Mouse (Mus musculus) forelimb bud, embryonic 11.5 days (tissue): ENCODE measurements around the gene Tdrd12.
"Not testable (repeated sequence)": the region's sequence is repeated elsewhere in the genome, so short reads cannot be mapped to it uniquely, and the experiment has no call there.

Experiments
- DNase-seq: peaks from one replicate; pipeline ENCODE4 v3.0.0-alpha.2; 2012; ENCODE audit warnings: low read depth, low spot score

Gene Tdrd12

DNA sequence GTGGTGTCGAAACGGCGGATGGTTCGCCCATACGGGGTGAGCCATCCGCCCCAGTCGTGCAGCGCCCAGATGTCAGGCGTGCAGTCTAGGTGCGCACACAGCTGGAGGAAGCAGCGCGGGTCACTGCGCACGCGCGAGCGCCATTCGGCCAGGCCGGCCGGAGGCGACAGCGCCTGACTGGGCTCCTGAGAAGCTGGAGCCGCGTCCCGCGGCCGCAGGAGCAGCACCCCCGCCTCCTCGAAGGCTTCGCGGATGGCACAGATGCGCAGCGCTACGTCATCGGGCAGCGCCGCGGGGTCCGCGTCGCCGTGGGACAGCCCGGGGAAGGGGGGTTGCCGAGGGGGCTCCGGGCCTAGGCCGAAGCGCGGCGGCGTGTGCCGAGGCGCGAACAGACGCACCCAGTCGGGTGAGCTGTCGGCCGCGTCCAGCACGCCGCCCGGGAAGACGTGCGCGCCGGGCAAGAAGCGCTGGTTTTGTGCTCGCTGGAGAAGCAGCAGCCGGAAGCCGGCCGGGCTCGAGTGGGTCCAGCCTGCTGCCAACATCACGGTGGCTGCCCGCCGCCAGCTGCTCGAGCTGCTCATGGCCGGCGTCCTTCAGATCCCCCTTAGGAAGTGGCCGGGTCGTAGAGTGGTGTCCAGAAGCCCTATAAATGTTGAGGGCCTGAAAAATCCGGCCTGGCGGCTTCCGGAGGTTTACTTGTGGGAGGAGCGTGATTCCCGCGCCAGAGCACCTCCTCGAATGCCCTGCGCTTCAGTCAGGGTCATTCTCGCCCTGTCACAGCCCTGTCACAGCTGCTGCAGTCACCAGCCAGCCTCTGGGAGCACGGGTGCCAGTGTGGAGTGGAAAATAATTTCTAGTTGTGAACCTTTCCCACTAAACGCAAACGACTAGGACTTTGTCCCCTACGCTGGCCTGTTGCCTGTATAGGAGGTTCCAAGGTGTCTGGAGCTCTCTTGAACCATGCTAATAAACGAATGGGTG lies 18.0 kb upstream of the Tdrd12 start:
- peak; percentile 95 for DNase-seq

DNA sequence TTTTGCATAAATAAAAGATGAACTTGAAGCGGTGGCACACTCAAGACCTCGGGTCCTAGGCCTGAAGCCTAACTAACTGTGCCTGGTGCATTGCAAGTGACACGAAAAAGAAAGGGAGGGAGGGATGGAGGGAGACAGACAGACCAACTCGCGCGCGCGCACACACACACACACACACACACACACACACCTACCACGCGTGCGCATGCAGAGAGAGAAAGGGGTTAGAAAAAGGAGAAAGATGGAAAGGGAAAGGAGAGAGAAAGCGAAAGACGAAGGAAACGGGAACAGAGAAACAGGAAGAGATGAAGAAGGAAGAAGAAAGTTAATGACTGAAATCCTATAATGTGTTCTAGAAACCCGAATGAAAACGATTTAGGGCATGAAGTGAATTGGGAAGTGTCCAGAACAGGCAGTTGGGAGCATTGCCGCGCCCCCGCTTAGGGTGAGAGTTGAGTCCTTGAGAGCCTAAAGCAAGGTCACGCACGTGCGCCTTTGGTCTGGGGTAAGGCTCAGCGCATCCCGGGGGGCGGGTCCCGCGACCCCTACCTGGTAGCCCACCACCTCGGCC lies 17.1 kb upstream of the Tdrd12 start:
- no peak for DNase-seq

DNA sequence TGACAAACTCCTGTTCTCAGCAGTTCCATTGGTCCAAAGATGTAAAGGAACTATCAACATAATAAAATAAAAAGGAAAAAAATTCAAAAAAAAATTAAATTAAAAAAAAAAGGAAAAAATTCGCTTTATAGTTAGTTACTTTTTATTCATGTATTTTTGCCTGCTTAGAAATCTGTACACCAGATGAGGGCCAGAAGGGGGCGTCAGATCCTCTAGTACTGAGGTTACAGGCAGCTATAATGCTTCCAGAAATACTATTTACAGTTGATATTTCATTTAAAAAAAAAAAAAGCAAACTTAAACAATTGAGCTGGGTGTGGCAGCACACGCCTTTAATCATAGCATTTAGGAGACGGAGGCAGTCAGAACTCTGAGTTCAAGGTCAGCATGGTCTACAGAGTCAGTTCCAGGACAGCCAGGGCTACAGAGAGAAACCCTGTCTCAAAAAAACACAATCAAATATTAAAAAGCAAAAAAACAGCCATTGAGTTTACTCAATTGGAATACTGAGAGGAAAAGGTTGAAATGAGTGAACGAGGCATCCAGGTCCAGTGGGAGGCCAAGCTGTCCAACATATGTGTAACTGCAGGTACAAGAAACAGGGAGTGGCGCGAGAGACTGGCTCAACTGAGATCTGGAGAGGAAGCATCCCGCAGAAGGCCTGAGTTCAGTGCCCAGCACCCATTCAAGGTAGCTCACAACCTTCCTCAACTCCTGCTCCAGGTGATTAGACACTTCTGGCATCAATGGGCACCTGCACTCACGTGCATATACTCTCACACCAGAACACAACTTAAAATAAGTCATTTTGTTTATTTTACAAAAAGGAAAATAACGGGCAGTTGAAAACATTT lies 16.4 kb upstream of the Tdrd12 start:
- DNase-seq: no peak

DNA sequence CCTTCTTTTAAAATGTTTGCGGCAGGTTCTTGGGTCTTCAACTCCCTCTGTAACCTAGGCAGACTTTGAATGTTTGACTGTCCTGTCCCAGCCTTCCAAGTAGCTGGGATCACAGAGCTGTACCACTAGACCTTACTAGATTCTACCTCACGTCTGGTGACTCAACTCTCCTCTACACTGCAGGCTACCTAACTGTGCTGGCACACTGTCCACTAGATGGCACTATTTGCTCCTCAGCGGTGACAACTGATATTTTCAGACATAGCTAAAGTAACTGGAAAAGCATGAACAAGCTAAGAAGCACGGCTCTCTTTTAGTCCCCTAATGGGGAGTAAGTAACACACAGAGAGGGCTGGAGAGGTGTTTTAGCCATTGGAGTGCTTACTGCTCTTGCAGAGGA lies 8.3 kb upstream of the Tdrd12 start:
- peak; percentile 77 for DNase-seq

DNA sequence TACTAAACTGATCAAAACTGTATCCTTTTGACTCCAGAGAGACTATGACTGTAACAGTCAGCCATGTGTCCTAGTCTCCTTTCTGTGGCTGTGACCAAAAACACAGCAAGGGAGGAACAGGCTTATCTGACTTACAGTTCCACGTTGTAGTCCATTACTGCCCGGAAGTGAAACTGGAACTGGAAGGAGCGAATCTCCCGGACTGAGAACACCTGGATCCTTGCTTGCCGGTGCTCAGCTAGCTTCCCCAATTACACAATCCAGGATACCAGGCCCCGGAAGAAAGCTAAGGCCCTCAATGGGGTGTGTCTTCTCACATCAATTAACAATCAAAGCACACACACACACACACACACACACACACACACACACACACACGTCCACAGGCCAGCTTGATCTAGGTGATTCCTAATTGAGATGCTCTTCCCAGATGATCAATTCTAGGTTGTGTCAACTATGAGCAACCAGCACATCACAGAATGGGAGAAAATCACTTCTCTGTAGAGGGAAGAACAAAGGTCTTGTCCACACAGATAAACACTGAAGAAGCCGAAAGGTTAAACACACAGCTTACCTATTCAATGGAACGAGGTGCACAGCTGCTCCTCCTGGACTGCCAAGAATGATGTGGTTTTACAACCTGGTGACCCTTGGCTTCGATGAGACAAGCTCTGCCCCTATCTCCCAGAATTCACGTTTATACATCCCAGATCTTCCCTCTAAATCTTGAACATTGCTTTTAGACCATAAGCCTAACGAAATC lies 1.6 kb downstream of the Tdrd12 start:
- no peak for DNase-seq

DNA sequence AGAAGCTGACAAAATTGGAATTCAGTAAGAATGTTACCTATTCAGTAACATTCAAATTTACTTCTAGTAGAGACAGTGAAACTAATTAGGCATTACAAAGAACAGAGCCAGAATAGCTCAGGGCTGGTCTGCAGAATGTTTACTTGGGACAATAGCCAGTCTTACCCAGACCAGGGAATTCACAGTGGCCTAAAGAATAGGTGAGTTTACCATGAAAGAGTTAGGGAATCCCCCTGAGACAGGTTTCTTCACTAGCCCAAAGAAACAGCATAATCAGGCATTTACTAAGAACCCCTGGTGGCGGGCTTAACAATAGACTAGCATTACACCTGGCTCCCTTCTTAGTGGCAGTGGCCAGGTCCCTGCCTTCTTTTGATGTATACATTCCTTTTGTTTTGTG lies 7.0 kb downstream of the Tdrd12 start:
- not testable (repeated sequence) for DNase-seq

DNA sequence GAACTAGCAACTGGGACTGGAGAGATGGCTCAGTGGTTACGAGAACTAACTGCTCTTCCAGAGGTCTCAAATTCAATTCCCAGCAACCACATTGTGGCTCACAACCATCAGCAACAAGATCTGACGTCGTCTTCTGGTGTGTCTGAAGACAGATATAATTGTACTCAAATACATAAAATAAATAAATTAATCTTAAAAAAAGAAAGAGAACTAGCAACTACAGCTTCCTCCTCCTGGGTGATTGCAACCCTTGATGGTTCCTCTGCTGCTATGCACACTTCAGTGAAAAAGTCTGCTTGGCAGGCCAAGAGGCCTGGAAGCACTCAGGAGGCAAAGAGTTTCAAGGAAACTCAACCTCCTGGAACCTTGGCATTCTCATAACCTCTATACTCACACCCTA lies 7.5 kb downstream of the Tdrd12 start:
- no peak for DNase-seq

DNA sequence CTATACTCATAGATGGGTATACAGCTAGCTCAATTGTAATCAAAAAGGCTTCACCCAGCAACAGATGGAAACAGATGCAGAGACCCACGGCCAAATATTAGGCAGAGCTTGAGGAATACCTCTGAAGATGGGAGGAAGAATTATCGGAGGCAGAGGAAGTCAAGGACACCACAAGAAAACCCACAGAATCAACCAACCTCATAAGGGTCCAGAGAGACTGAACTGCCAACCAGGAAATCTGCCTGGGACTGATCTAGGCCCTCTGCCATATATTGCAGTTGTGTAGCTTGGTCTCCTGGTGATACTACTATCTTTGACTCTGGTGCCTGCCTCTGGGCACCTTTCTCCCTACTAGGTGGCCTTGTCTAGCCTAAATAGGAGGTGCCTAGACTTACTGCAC lies 10.8 kb downstream of the Tdrd12 start:
- DNase-seq: no peak

DNA sequence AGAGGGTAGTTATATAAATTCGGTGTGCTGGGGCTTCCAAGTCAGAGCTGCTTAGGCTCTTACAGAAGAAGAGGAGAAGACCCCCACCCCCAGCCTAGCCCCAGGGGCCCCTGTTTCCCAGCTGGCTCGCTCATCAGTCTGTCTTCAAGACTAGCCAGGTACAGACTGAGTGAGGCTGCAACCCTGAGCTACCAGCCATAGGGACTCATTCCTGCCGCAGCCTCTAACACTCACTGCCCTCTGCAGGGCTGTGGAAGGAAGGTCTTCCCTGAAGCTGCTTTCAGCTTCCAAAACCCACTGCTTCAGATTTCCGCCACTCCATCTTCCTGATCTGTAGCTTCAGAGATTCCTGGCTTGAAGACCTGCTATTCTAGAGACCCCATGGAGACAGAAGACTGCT lies 35.5 kb downstream of the Tdrd12 start:
- peak; percentile 20 for DNase-seq

DNA sequence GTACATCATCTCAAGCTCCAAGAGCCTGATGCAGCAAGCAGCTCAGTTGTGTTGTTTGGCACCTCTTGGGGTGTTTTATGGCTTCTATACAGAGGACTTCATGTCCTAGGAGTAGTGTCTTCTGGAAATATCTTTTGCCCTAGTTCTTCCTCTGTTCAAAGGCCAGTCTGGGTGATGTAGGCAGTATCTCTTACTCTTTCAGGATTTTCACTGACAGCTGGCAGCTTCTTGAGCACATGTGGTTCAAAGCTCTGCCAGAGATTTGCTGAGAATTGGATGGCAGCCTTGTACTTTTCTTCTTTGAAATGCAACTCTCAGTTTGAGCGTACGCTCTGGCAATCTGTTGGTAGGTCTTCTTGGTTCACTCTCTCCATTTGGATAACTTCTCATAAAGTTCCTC lies 40.0 kb downstream of the Tdrd12 start:
- no peak for DNase-seq

DNA sequence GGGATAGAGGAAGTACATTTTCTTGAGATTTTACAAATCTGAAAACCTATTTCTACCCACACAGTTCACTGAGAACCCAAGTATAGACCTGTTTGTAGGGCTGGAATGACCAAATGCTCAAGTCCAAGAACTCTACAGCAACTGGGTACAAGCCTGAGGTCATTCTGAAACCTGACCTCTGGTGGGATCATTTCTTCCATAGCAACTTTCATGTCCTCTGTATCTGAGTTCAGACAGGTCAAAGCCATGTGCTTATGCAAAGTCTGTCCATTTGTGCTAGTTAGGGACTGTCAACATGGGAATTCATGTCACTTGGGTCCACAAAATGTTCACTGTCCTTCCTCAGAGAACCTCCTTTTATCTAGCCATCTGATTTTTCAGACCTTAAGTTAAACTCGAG lies 46.5 kb downstream of the Tdrd12 start:
- DNase-seq: no peak

DNA sequence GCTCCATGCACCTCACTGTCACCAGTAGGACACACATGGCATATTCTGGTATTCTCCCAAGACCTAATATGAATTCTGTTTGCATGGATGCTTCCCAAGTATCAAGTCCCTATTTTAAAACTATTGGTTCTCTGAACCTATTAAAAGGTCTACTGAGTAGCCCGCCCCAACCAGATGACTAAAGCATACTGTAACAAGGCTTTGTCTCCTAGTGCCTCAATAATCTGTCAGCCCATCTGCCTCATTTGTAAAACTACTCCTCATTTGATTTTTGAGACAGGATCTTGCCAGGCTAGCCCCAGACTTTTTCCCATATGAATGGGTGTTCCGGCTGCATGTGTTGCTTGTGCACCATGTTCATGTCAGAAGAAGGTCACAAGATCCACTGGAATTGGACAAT lies 47.4 kb downstream of the Tdrd12 start:
- DNase-seq: no peak

DNA sequence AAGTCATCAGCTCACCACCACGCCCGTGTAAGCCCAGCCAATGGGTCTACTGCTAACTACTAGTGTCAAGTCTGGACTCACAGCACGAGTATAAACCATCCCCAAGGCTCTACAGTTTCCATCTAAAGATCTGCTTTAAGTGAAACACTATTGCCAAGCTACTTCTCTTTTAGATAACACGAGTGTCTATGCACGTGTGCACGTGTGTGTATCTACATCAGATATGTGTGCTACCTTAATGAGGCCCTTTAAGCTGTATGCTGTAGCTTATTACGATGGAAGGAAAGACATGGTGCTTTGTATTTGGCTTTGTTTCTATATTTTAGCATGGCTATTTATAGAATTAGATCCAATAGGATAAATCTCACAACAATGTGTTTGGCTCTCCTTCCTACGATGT lies 51.0 kb downstream of the Tdrd12 start:
- DNase-seq: no peak

DNA sequence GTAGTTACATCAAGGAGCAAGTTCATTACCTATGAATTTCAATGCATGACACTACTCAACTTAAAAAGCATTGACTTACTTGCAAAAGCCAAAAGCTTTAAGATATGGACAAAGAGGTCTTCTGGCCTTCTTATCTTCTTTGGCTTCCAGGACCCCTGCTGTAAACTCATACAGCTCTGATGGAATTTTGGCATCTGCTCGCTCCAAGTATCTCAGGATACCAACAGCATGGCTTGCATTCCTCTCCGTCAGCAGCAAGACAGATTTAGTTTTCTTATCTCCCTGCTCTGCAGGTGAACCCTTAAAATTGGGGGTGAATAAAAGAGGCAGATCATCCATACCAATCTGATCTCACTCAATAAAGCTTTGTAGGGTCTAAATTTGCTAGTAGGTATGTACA lies 52.4 kb downstream of the Tdrd12 start:
- no peak for DNase-seq

DNA sequence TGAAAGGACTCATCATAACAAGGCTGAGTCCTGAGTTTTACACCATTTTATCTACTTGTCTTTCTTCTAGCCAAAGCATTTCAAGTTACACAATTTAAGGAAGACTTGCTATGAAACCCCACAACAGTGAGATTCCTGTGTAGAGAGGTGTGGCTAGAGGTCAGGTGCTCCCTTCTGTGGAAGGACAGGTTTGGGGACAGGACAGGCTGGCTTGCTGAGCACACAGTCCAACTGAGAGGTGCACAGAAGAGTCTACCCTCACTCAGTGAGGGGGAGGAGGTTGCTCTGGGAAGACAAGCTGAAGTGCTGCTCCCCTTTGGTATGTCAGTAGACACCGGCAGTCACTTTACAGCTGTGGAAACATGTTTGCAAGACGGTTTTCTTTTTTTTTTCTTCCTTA lies 61.1 kb downstream of the Tdrd12 start:
- DNase-seq: no peak

DNA sequence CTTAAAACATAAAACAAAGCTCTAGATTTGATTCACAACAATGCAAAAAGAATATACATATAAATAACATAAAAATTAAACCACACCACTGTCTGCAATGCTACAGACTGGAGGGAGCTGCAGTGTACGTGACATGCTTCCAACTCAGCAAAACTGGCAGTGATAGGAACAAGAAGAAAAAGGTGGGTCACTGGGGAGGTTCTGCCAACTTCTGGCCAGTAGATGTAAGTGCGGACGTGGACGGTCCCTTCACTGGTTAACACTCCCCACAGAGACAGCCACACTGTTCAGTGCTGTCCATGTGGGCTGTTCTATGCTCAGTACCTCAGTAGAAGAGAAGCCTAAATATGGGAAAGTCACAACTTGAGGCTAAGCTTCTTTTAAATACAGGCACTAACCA lies 66.8 kb downstream of the Tdrd12 start:
- no peak for DNase-seq

DNA sequence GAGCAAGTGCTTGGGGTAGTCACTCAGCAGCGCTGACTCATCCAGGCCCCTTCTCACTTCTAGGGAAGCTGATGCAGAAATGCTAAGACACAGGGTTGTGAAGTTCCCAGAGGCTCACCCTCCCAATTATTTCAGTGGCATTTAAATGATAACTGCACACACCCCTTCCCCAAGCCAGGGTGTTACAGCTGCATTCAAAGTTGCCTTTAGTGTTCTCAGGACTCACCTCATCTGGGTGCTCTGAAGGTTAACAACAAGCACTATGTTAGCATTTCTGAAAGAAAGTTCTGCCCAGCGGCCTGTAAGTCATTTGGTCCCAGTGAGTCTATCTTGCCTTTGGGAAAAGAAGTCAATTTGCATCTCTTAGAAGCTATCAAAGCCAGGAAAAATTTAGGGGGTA lies 69.7 kb downstream of the Tdrd12 start:
- DNase-seq: no peak

DNA sequence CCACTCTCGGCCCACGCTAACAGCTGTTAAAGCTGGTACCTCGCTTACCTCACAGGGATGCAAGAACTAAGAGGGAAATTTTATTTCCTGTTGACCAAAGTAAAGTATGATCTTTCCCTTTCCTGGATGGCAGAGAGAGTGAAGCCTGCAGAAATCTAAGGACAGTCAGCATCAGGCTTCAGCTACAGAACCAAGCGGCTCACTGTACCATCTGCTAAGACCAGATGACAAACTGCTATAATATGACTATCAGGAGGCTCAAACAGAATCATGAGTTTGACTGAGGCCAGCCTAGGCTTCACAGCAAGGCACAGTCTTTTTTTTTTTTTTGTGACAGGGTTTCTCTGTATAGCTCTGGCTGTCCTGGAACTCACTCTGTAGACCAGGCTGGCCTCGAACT lies 72.5 kb downstream of the Tdrd12 start:
- DNase-seq: no peak

DNA sequence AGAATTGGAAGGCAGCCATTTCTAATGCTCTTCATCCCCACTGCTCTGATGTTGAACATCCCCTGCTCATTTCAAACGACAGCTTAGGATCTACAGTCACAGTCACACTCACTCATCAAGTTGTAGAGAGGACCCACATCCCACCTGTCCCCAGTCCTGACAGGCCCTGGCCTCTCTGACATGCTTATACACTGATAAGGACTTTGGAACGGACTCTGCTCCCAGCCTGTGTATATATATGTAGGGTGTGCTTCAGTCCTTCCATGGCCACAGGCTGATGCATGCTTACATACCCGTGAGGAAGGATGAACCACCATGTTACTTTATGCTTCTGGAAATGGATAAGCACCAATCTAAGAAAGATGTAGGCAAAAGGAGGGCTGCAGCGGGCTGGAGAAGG lies 76.6 kb downstream of the Tdrd12 start:
- no peak for DNase-seq

DNA sequence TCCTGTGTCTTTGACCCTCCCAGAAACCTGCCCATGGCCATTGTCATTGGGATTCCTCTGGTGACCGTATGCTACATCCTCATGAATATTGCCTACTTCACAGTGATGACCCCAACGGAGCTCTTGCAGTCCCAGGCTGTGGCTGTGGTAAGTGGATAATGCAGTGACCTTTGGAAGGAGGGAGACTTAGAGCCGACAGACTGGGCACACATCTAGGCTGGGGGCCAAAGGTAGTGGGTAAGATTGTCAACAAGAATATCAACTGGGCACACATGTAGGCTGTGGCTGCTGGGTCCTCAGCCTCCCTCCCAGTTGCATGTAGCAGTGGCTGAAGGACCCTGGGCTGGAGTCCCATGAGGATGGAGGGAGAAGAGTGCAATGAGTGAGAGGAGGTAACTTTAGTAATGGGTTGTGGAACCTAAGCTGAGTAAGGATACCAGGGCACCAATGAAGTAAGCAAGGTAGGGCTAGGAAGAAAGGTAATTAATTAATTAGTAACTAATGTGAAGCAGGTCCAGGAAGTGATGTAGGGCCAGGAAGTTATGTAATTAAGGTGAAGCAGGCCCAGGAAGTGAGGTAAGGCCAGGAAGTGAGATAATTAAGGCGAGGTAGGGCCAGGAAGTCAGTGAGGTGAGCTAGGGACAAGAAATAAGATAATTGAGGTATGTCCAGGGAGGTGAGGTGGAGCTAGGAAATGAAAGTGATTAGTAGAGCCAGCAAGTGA lies 81.3 kb downstream of the Tdrd12 start:
- no peak for DNase-seq

DNA sequence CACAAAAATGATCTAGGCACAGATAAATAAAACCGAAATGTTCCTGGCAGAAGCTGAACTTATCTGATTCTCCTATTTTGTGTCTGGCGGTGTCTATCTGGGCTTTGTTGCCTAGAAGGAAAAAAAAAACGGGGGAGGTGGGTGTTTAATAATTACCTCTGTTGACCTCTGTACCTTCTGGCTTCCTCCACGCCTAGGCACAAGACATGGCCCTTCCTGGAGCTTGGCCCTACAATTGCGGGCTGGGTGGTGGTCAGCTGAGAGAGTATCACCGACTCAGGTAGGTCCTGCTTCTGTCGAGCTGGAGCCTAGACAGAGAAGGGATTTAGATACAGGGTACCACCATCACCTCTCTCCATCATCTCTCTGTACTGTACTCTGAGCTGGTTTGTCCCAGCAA lies 88.7 kb downstream of the Tdrd12 start:
- DNase-seq: no peak
